Mouse (Mus musculus): ENCODE data around the gene Ubac2.

DNA sequence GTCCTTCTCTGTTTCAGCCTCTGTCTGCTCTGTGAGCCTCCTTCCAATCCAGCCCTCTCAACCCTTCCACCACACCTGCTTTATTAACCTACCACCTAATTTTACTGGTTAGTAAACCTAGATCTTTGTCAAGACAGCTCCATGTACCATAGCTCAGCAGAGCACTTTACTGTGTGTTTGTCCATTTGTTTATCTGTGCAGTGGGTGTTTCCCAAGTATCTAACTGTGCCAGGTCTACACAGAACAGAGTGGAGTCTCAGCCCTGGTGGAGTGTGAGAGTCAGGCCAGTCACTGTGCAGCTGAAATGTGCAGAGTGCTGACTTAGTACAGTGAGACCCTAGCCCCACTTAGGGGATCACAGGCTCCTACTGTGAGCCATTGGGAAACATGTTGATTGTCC lies 125.4 kb downstream of the Ubac2 start:
- TF ChIP-seq CTCF (IDR thresholded peaks at IDR 0.05; ENCODE audit: low read depth, low read length) (no peak), POLR2A (IDR thresholded peaks at IDR 0.05; ENCODE audit: borderline replicate concordance, low read depth, low read length) (no peak)
